Mouse (Mus musculus): Measurements from ENCODE around the gene Rin1. TPM values are rescaled to one million over a fixed set of nuclear protein-coding genes. Genes with fewer than 3 reads are reported as not detected.

The Rin1 gene
- total and polyA plus RNA-seq, 2 experiments from 2014 or later = 1.3 to 3.1 TPM

DNA sequence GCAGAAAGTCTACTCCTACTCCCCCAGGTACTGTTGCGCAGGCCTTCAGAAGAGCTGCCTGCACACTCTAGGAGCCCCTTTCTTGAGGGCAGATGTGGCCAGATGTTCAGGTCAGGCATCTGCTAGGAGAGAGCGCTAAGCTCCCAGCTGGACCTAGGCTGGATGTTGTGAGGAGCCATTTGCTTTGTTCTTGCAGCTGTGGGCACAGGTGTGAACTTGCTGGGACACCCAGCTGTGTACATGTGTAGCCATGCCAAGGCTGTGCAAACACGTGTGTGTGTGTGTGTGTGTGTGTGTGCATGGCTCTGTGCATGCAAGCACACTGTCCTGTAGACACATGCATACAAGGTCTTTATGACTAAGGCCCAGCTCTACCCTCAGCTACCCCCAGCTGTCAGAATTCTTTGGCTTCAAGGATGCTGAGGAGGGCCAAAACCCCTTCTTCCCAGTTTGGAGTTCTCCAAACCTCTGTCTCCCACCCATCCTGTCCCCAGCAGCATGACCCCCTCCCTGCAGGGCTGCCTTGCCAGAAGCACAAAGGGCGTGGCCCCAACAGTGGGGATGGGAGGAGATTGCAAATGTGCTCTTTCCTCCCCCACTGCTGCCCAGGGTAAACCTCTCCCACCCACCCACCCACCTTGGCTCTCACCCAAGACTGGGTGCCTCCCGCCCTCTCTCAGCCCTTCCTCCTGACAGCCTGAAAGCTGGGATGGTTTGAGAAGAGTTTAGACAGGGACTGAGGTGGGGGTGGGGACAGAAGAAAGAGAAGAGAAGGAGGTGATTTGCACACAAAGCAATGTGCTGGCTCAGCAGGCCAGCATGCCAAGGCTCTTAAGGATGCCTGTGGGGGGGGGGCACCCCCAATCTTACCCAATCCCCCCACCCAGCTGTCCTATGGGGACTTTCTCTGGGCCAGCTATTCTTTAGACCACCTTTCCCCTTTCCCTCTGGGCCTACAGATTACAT, 10.4 kb downstream of the Rin1 start:
- no peak overlapping the region for H3K4me3 ChIP-seq (ENCODE audit: low read depth, low read length)
- 44% methylated on average over 5 of the region's 5 CpGs for WGBS
- H3K9me3 ChIP-seq (replicated peaks; ENCODE audit: control insufficient read depth, low read length) = no peaks in the 10 kb centered on the region
- H3K27ac ChIP-seq (ENCODE audit: low read depth) = 0 out of 2 replicates have a peak overlapping the region, but pooled peaks have one; percentile 12
- no peak overlapping the region for H3K9ac ChIP-seq (replicated peaks; ENCODE audit: low read depth, low read length)
- no peak overlapping the region for H3K4me2 ChIP-seq (ENCODE audit: low read depth, low read length)
- TF ChIP-seq CTCF (IDR thresholded peaks at IDR 0.05; ENCODE audit: low read depth) (no peak), EP300 (IDR thresholded peaks at IDR 0.05; ENCODE audit: low read depth) (no peak)
- peaks cover 16% of the 10 kb centered on the region; the same call in 1 of the 2 replicates for H3K4me1 ChIP-seq (ENCODE audit: control insufficient read depth, insufficient read depth)
- ATAC-seq (ENCODE audit: insufficient read depth, low read depth) = no peak
- no peaks in the 10 kb centered on the region for H3K36me3 ChIP-seq (replicated peaks; ENCODE audit: control insufficient read depth, insufficient read depth, low read length)
- H3K27me3 ChIP-seq (ENCODE audit: control insufficient read depth, insufficient read depth, low read length) = no peaks in the 10 kb centered on the region
- DNase-seq (ENCODE audit: low spot score) = no peak

GRCm38 (mm10) chr19:5062041-5062440, 11.8 kb downstream of the Rin1 start:
- H3K36me3 ChIP-seq (replicated peaks; ENCODE audit: control insufficient read depth, insufficient read depth, low read length) = no peaks in the 10 kb centered on the region
- H3K9me3 ChIP-seq (replicated peaks; ENCODE audit: control insufficient read depth, low read length) = no peaks in the 10 kb centered on the region
- H3K27ac ChIP-seq (ENCODE audit: low read depth) = no peak overlapping the region
- no peak for DNase-seq (ENCODE audit: low spot score)
- H3K4me2 ChIP-seq (ENCODE audit: low read depth, low read length) = no peak overlapping the region
- TF ChIP-seq CTCF (IDR thresholded peaks at IDR 0.05; ENCODE audit: low read depth) (no peak), EP300 (IDR thresholded peaks at IDR 0.05; ENCODE audit: low read depth) (no peak)
- H3K4me1 ChIP-seq (ENCODE audit: control insufficient read depth, insufficient read depth) = peaks cover 19% of the 10 kb centered on the region
- peaks cover 4% of the 10 kb centered on the region; the same call in 1 of the 2 replicates for H3K27me3 ChIP-seq (ENCODE audit: control insufficient read depth, insufficient read depth, low read length)
- no peak for ATAC-seq (ENCODE audit: insufficient read depth, low read depth)
- no peak overlapping the region for H3K4me3 ChIP-seq (ENCODE audit: low read depth, low read length)
- no peak overlapping the region for H3K9ac ChIP-seq (replicated peaks; ENCODE audit: low read depth, low read length)
- WGBS = 75% methylated on average over 5 of the region's 5 CpGs

DNA sequence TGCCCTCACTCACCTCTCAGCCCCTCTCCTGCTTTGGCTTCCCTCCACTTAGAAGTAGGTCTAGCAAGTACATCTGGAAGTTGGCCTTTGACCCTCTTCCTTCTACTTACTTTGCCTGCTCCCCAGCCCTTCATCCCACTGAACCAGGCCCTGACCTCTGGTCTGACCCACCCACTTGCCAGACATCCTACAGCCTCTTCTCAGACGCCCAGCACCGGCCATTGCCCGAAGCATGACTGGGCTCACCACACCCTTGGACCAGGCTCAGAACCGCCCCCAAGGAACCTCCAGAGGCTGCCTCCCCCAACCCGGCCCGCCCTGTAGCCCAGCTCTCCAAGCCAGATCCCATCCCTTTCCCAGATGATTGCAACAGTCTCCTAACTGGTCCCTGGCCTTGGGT, 12.2 kb downstream of the Rin1 start:
- WGBS = 58% methylated on average over 6 of the region's 6 CpGs
- peaks cover 6% of the 10 kb centered on the region; the same call in 1 of the 2 replicates for H3K27me3 ChIP-seq (ENCODE audit: control insufficient read depth, insufficient read depth, low read length)
- no peak overlapping the region for H3K27ac ChIP-seq (ENCODE audit: low read depth)
- H3K36me3 ChIP-seq (replicated peaks; ENCODE audit: control insufficient read depth, insufficient read depth, low read length) = no peaks in the 10 kb centered on the region
- no peak for TF ChIP-seq EP300 (IDR thresholded peaks at IDR 0.05; ENCODE audit: low read depth)
- no peak for TF ChIP-seq CTCF (IDR thresholded peaks at IDR 0.05; ENCODE audit: low read depth)
- ATAC-seq (ENCODE audit: insufficient read depth, low read depth) = no peak
- DNase-seq (ENCODE audit: low spot score) = no peak
- H3K4me3 ChIP-seq (ENCODE audit: low read depth, low read length) = no peak overlapping the region
- no peaks in the 10 kb centered on the region for H3K9me3 ChIP-seq (replicated peaks; ENCODE audit: control insufficient read depth, low read length)
- H3K4me2 ChIP-seq (ENCODE audit: low read depth, low read length) = no peak overlapping the region
- no peak overlapping the region for H3K9ac ChIP-seq (replicated peaks; ENCODE audit: low read depth, low read length)
- peaks cover 24% of the 10 kb centered on the region for H3K4me1 ChIP-seq (ENCODE audit: control insufficient read depth, insufficient read depth)

DNA sequence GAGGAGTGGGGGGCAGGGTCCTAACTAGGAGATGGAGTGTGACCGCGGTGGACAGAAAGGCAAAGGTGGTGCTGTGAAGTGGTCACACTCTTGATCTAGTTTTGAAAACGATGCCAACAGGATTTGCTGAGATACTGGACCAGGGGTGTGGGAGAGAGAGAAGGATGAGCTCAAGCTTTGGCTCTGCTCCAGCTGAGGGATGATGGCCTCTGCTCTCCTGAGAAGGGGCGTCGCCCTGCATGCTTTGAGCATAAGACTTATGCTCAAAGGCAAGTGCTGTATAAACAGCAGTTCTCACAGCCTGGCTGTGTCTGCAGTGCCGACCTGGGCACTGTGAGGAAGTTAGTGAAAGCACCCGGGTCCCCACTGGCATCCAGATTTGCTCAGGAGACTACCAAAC, 14.8 kb downstream of the Rin1 start:
- Histone ChIP-seq H3K36me3 (replicated peaks; ENCODE audit: control insufficient read depth, insufficient read depth, low read length) (no peaks in the 10 kb centered on the region), H3K9me3 (replicated peaks; ENCODE audit: control insufficient read depth, low read length) (no peaks in the 10 kb centered on the region), H3K4me1 (ENCODE audit: control insufficient read depth, insufficient read depth) (peaks cover 20% of the 10 kb centered on the region), H3K27me3 (ENCODE audit: control insufficient read depth, insufficient read depth, low read length) (peaks cover 27% of the 10 kb centered on the region), H3K9ac (replicated peaks; ENCODE audit: low read depth, low read length) (no peak overlapping the region), H3K27ac (ENCODE audit: low read depth) (no peak overlapping the region), H3K4me3 (ENCODE audit: low read depth, low read length) (no peak overlapping the region), H3K4me2 (ENCODE audit: low read depth, low read length) (no peak overlapping the region)
- DNase-seq (ENCODE audit: low spot score) = no peak
- ATAC-seq (ENCODE audit: insufficient read depth, low read depth) = no peak
- TF ChIP-seq EP300 (IDR thresholded peaks at IDR 0.05; ENCODE audit: low read depth) (no peak), CTCF (IDR thresholded peaks at IDR 0.05; ENCODE audit: low read depth) (no peak)
- WGBS = 46% methylated on average over 7 of the region's 7 CpGs

DNA sequence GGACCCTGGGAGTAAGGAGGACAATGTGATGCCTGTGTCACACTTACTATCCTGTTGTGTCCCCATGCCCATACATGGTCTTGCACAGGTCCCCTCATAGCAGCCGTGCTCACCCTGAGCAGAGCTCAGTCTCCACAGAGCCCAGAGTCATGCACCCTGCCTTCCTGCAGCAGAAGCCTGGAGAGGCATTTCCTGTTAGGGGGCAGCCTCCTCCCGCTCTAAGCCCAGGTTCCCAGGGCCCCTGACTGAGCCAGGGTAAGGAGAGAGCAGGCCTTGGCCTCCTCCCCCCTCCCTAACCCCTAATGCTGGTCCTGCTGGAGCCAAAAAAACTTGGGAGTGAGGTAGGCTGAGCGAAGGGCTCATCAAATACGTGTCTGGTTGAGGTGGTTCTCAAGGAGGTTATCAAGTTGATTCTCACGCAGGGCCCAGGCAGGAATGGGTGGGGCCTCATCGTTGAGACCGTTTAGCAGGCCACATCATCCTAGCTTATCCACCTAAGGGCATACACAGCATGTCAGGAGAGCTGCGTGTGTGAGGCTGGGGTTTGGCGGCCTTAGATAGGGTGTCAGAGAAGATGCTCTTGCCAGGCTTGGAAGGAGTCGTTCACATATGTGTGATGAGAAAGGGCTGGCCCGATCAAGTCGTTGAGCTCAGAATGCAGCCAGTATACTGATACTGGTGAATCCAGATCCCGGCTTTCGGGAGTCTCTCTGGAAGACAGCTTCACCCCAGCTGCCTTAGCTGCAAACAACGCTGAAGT, 16.9 kb downstream of the Rin1 start:
- TF ChIP-seq CTCF (IDR thresholded peaks at IDR 0.05; ENCODE audit: low read depth) (no peak), EP300 (IDR thresholded peaks at IDR 0.05; ENCODE audit: low read depth) (no peak)
- DNase-seq (ENCODE audit: low spot score) (no peak), ATAC-seq (ENCODE audit: insufficient read depth, low read depth) (no peak)
- 0 out of 2 replicates have a peak overlapping the region, but pooled peaks have one; percentile 56 for H3K9ac ChIP-seq (replicated peaks; ENCODE audit: low read depth, low read length)
- H3K27ac ChIP-seq (ENCODE audit: low read depth) = peak overlapping the region; percentile 66
- H3K4me2 ChIP-seq (ENCODE audit: low read depth, low read length) = peak overlapping the region; percentile 89
- H3K4me1 ChIP-seq (ENCODE audit: control insufficient read depth, insufficient read depth) = peaks cover 21% of the 10 kb centered on the region
- H3K36me3 ChIP-seq (replicated peaks; ENCODE audit: control insufficient read depth, insufficient read depth, low read length) = no peaks in the 10 kb centered on the region
- peak overlapping the region; percentile 53 for H3K4me3 ChIP-seq (ENCODE audit: low read depth, low read length)
- 10% methylated on average over 15 of the region's 15 CpGs for WGBS
- H3K9me3 ChIP-seq (replicated peaks; ENCODE audit: control insufficient read depth, low read length) = no peaks in the 10 kb centered on the region
- H3K27me3 ChIP-seq (ENCODE audit: control insufficient read depth, insufficient read depth, low read length) = peaks cover 38% of the 10 kb centered on the region
